Mouse (Mus musculus) hindbrain, embryonic 16.5 days (tissue): ENCODE results near the gene Pla2g7. TPM values are rescaled to one million over a fixed set of nuclear protein-coding genes. Genes with fewer than 3 reads are reported as not detected.

ENCODE experiments used
- ATAC-seq: fragments of 200-750 bp; cut with Nextera tagmentation; 2 replicates; pipeline ENCODE4 v1.8.0; 2017; ENCODE audit warnings: moderate TSS enrichment, moderate library complexity
- H3K27ac ChIP-seq: fragments of 300-500 bp; sonication (generic); 2 replicates; pipeline ENCODE4 v1.5.1; 2014; ENCODE audit warnings: low read depth, mild to moderate bottlenecking, control low read depth, low read length, moderate library complexity
- H3K27me3 ChIP-seq: fragments of 300-500 bp; sonication (generic); replicated peaks from 2 replicates; pipeline ENCODE4 v1.6.1; 2014; ENCODE audit warnings: low read length; ENCODE audit not compliant: control insufficient read depth, insufficient read depth
- H3K36me3 ChIP-seq: fragments of 300-500 bp; sonication (generic); 2 replicates; pipeline ENCODE4 v1.6.1; 2014; ENCODE audit warnings: mild to moderate bottlenecking, low read length, moderate library complexity, mixed read lengths; ENCODE audit not compliant: control insufficient read depth, insufficient read depth
- H3K4me1 ChIP-seq: fragments of 300-500 bp; sonication (generic); 2 replicates; pipeline ENCODE4 v1.6.1; 2014; ENCODE audit warnings: low read depth, low read length; ENCODE audit not compliant: control insufficient read depth, insufficient read depth
- H3K4me2 ChIP-seq: fragments of 300-500 bp; sonication (generic); 2 replicates; pipeline ENCODE4 v1.6.1; 2014; ENCODE audit warnings: mild to moderate bottlenecking, low read length, control low read depth, moderate library complexity
- H3K4me3 ChIP-seq: fragments of 300-500 bp; sonication (generic); 2 replicates; pipeline ENCODE4 v1.5.1; 2014; ENCODE audit warnings: mild to moderate bottlenecking, low read length, control low read depth, moderate library complexity
- H3K9ac ChIP-seq: fragments of 300-500 bp; sonication (generic); 2 replicates; pipeline ENCODE4 v1.6.1; 2014; ENCODE audit warnings: low read depth, mild to moderate bottlenecking, control low read depth, low read length, moderate library complexity
- H3K9me3 ChIP-seq: fragments of 300-500 bp; sonication (generic); 2 replicates; pipeline ENCODE4 v1.6.1; 2014; ENCODE audit warnings: mild to moderate bottlenecking, low read length, moderate library complexity; ENCODE audit not compliant: control insufficient read depth
- WGBS: fragments of 180-500 bp; shearing (Covaris S2); extraction: QIAGEN DNeasy Blood & Tissue Kit; methylation state at CpG from one replicate; pipeline ENCODE4 v1.1.7; 2014; 5-methylcytosine and 5-hydroxymethylcytosine counted together
- polyA plus RNA-seq: library from polyadenylated mRNA; unstranded; fragments of >200 nt; fragmentation: Nextera tagmentation; extraction: Ambion mirVana; gene quantifications from 2 replicates; pipeline ENCODE4 v1.2.1, GENCODE M21; 2015

Pla2g7 gene
- polyA plus RNA-seq, 1 experiment from 2014 or later = 226 TPM

DNA sequence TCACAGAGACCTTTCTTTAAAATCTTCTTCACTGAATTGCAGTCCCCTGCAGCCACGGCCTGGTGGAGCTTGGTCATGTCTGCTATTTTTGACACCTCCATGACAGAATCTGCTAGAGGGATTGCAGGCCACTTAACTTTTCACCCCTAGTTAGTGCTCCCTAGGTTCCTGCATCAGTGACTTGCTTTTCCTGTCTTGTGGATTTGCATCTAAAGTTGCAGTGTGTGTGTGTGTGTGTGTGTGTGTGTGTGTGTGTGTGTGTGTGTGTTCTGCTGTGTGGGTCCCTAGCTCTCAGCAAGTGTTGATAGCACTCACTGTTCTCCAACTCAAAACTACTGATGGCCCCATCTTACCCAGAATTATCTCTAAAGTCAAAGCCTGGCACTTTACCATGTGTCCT, 24.4 kb upstream of the Pla2g7 start, which contains the start of gene Ankrd66:
Ankrd66 (minus strand) TSS at position 101 of the 400 bp plus-strand sequence.
- H3K4me3 ChIP-seq = no peak within 1 kb of the TSS
- no peaks in the 10 kb centered on the region for H3K9me3 ChIP-seq
- 100% methylated on average over 1 of the region's 1 CpGs for WGBS
- H3K9ac ChIP-seq = no peak within 1 kb of the TSS
- H3K4me2 ChIP-seq = no peak within 1 kb of the TSS
- H3K4me1 ChIP-seq = no peaks in the 10 kb centered on the region
- H3K27me3 ChIP-seq = no peaks in the 10 kb centered on the region
- ATAC-seq = no peak
- H3K27ac ChIP-seq = no peak within 1 kb of the TSS
- H3K36me3 ChIP-seq = no peaks in the 10 kb centered on the region

DNA sequence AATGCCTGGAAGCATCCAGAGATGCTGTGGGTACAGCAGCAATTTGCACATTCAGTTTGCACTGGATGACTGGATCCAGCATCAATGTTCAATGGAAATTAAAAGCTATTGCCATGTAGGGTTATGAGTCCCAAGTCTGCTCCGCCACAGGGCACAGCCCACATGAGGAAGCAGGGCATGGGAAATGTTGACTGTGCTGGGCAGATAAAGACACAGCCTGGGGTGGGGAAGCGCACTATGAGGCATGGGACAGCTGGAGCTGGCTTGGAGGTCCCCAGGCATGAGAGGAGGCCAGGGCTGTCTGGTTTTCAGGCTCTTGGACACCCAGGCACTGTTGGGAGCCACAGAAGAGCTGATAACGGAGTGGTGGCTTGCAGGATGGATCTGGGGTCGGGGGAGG, 23.9 kb upstream of the Pla2g7 start:
- Histone ChIP-seq H3K27ac (no peak overlapping the region), H3K4me3 (no peak overlapping the region), H3K27me3 (no peaks in the 10 kb centered on the region), H3K4me1 (no peaks in the 10 kb centered on the region), H3K36me3 (no peaks in the 10 kb centered on the region), H3K9ac (no peak overlapping the region), H3K4me2 (no peak overlapping the region), H3K9me3 (no peaks in the 10 kb centered on the region)
- no peak for ATAC-seq
- WGBS = 93% methylated on average over 4 of the region's 4 CpGs

DNA sequence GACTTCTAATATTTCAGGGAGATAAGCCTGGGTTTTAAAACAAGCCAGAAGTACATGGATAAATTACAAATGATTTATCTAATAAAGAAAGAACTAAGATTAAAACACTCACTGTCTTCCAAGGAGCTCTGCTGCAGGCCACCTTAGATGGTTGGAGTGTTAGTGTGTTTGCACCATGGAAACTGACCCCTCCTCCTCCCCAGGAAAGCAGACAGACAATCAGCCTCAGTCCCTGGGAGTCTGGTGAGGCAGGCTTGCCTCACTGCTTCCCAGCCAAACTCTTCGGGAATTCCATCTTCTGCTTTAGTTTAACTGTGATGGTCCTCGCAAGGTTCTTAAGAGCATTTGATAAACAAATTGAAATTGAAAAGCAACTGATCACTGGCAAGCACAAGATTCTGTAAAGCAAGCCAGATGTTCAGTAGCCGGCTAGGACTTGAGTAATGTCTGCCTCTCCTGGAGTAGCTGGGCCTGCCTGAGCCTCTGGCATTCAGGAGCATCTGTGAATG, 16.7 kb upstream of the Pla2g7 start:
- no peaks in the 10 kb centered on the region for H3K4me1 ChIP-seq
- H3K9ac ChIP-seq = no peak overlapping the region
- no peak overlapping the region for H3K4me3 ChIP-seq
- no peaks in the 10 kb centered on the region for H3K36me3 ChIP-seq
- H3K27ac ChIP-seq = no peak overlapping the region
- no peaks in the 10 kb centered on the region for H3K27me3 ChIP-seq
- no peak overlapping the region for H3K4me2 ChIP-seq
- WGBS = 26% methylated on average over 3 of the region's 3 CpGs
- H3K9me3 ChIP-seq = no peaks in the 10 kb centered on the region
- ATAC-seq = no peak

DNA sequence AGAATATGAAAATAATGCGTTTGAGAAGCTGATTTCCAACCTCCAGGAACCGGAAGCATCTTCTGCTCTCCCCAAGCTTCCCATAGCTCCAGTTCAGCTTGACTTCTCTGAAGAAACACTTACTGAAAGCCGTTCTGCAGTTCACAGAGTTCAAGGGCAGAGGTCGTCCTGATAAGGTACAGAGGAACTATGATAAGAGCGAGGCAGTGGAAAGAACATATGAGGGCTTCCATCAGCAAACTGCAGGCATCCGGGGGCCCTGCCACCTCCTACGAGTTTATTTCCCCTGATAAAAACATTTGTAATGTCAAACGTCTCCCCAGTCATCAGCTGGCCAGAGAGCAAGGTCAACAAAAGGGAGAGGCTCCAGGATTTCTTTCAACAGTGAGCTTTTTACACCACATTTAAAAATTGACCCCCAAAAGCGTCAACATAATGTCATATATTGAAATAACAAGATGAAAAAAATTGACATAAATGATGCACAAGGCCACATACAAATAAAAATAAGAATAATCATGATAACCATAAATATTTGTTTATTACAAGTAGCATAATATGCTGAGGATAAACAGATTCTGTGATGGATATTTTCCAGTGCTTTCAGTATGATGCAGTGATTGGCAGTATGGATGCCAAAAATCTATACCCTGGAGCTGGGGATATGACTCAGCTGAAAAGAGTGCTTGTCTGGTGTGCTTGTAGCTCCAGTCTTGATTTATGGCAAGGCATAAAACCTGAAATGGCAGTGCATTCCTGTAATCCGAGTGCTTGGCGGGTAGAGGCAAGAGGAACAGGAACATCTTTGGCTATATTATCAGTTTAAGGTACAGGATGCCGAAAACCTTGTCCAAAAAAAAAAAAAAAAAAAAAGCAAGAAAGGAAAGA, 13.1 kb upstream of the Pla2g7 start:
- H3K4me2 ChIP-seq = no peak overlapping the region
- H3K9me3 ChIP-seq = no peaks in the 10 kb centered on the region
- no peaks in the 10 kb centered on the region for H3K27me3 ChIP-seq
- 86% methylated on average over 12 of the region's 12 CpGs for WGBS
- no peak overlapping the region for H3K9ac ChIP-seq
- ATAC-seq = no peak
- no peaks in the 10 kb centered on the region for H3K4me1 ChIP-seq
- no peaks in the 10 kb centered on the region for H3K36me3 ChIP-seq
- H3K27ac ChIP-seq = no peak overlapping the region
- H3K4me3 ChIP-seq = no peak overlapping the region

DNA sequence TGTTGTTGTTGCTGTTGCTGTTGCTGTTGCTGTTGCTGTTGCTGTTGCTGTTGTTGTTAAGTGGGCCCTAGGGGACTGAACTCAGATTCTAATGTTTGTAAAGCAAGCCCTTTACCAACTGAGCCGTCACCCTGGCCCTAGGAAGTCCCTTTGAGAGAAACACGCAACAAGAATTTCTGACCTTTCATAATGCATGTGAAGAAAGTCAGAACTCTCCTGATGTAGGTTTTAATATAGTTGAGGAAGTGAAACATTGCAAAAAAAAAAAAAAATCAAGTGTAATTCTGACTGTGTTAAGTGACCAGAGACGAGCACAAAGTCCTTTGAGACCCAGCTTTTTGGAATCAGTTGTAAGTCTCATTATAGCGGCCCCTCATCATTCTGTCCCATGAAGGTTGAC, 10.8 kb upstream of the Pla2g7 start:
- no peak overlapping the region for H3K27ac ChIP-seq
- H3K36me3 ChIP-seq = no peaks in the 10 kb centered on the region
- H3K9me3 ChIP-seq = no peaks in the 10 kb centered on the region
- H3K4me3 ChIP-seq = no peak overlapping the region
- ATAC-seq = no peak
- no peaks in the 10 kb centered on the region for H3K4me1 ChIP-seq
- H3K4me2 ChIP-seq = no peak overlapping the region
- no peaks in the 10 kb centered on the region for H3K27me3 ChIP-seq
- no peak overlapping the region for H3K9ac ChIP-seq
- 66% methylated on average over 4 of the region's 4 CpGs for WGBS

DNA sequence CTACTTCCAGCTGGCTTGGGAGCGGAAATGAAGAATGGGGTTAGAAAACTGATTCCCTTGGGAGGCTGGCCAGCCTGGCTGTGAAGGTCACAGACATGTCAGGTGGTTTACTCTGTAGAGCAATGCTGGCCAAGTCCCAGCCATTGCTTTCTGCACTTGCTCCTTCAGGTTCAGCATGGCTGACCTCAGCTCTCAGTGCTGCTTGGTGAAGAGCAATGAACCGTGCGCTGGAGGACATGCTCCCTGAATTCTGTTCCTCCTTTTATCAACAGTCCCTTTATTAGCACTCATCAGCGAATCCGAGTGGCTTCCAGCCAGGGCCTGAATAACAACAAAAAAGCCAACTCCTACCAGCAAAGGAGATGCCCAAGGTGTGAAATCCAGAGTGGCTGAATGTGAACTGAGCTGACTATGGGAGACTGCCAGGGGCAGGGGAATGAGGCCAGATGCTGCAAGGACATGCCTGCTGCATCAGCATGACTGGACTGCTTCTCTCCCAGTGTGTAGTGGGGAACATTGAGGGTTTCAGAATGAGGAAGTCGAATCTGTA, 10.3 kb upstream of the Pla2g7 start:
- no peaks in the 10 kb centered on the region for H3K4me1 ChIP-seq
- 17% methylated on average over 6 of the region's 6 CpGs for WGBS
- no peaks in the 10 kb centered on the region; the same call in 1 of the 2 replicates for H3K9me3 ChIP-seq
- H3K4me2 ChIP-seq = no peak overlapping the region
- no peak overlapping the region for H3K27ac ChIP-seq
- no peak overlapping the region for H3K4me3 ChIP-seq
- no peaks in the 10 kb centered on the region for H3K36me3 ChIP-seq
- no peak overlapping the region for H3K9ac ChIP-seq
- no peaks in the 10 kb centered on the region for H3K27me3 ChIP-seq
- peak; percentile 97 for ATAC-seq

DNA sequence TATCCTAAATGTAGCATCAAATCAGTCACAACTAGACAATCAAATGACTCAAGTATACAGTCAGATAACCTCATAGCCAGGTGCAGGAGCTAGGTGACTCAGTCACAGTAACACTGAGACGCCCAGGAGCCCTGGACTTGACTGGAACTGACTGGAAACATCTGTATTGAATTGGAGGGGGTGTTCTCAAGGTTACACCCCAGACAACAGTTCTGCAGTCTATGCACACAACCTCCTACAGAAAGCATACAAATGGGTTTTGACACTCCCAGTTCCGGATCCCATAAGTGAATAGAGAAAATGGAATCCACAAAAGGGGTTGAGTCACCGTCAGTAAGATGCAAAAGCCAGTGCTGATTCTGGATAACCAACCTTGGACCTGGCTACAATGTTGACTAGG, 9.2 kb upstream of the Pla2g7 start:
- H3K36me3 ChIP-seq = no peaks in the 10 kb centered on the region
- no peaks in the 10 kb centered on the region for H3K27me3 ChIP-seq
- H3K9me3 ChIP-seq = no peaks in the 10 kb centered on the region; the same call in 1 of the 2 replicates
- no peaks in the 10 kb centered on the region for H3K4me1 ChIP-seq
- no peak for ATAC-seq
- H3K4me3 ChIP-seq = no peak overlapping the region
- H3K9ac ChIP-seq = no peak overlapping the region
- WGBS = 86% methylated on average over 3 of the region's 3 CpGs
- H3K27ac ChIP-seq = no peak overlapping the region
- H3K4me2 ChIP-seq = no peak overlapping the region

DNA sequence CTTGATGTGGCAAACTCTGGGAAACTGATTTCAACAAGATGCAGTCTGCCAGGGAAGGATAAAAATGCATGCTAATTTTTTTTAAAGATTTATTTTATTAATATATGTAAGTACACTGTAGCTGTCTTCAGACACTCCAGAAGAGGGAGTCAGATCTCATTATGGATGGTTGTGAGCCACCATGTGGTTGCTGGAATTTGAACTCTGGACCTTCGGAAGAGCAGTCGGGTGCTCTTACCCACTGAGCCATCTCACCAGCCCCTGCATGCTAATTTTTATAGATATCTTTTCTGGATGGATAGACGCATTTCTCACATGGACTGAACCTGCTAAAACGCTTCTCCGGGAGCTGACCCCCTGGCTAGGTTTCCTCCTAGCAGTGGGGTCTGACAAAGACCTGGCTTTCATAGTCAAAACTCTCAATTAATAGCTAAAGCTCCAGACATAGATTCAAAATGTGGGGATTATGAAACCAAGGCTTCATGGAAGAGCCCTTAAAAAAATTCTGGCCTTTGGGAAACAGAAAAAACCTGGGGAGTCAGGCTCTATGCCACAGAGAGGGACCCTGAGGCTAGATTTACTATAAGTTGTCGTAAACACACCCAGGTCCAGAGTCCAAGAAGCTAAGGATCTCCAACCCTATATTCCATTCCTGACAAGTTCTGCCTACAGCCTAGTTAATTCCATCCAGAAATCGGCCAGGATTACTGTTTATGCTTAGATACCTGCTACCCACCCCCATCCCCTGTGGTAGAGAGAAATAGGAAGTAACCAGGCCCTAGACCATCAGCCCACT, 4.5 kb upstream of the Pla2g7 start:
- Histone ChIP-seq H3K4me2 (no peak overlapping the region), H3K27me3 (no peaks in the 10 kb centered on the region), H3K36me3 (no peaks in the 10 kb centered on the region), H3K4me3 (no peak overlapping the region), H3K27ac (no peak overlapping the region), H3K4me1 (no peaks in the 10 kb centered on the region), H3K9me3 (no peaks in the 10 kb centered on the region; the same call in 1 of the 2 replicates), H3K9ac (no peak overlapping the region)
- 89% methylated on average over 7 of the region's 7 CpGs for WGBS
- no peak for ATAC-seq

DNA sequence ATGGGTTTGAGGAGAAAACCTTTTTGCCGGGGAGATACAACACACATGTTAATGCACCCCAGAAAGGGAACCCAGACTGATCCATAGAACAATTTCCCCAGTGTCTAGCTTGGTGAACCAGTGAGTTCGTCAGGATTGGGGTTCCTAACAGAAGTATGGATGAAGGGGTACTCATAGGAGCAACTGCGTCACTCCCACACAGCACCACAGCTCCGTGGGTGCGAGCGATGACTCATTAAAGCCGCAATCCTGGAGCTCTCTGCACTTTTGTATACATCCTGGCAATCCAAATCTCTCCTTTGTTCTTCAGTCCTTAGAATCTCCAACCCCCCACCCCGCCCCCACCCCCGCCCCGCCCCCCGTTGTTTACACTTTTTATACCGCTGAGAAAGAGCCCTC, 306 bp upstream of the Pla2g7 start:
- 5% methylated on average over 12 of the region's 12 CpGs for WGBS
- peak overlapping the region; percentile 55 for H3K4me3 ChIP-seq
- H3K9ac ChIP-seq = peak overlapping the region; percentile 70
- no peaks in the 10 kb centered on the region; the same call in 1 of the 2 replicates for H3K9me3 ChIP-seq
- H3K4me2 ChIP-seq = peak overlapping the region; percentile 96
- peak; percentile 50 for ATAC-seq
- H3K27ac ChIP-seq = peak overlapping the region; percentile 69; the same call in 1 of the 2 replicates
- no peaks in the 10 kb centered on the region for H3K27me3 ChIP-seq
- peaks cover 2% of the 10 kb centered on the region; the same call in 1 of the 2 replicates for H3K4me1 ChIP-seq
- H3K36me3 ChIP-seq = no peaks in the 10 kb centered on the region
